Mouse (Mus musculus) forebrain, postnatal 0 days (tissue): Measurements from ENCODE around the gene Btg3. TPM values are rescaled to one million over a fixed set of nuclear protein-coding genes. Genes with fewer than 3 reads are reported as not detected.

Source experiments
- ATAC-seq: fragments of 200-750 bp; cut with Nextera tagmentation; 2 replicates; pipeline ENCODE4 v1.8.0; 2017; ENCODE audit warnings: mild to moderate bottlenecking, moderate library complexity
- DNase-seq: peaks from one replicate; pipeline ENCODE4 v3.0.0-alpha.2; 2015
- H3K27ac ChIP-seq: fragments of 300-500 bp; sonication (generic); 2 replicates; pipeline ENCODE4 v1.5.1; 2014; ENCODE audit warnings: low read depth, mild to moderate bottlenecking, antibody characterized with exemption, low read length, moderate library complexity, mixed read lengths
- H3K27me3 ChIP-seq: fragments of 300-500 bp; sonication (generic); 2 replicates; pipeline ENCODE4 v1.6.1; 2014; ENCODE audit warnings: mild to moderate bottlenecking, low read length, mixed read lengths; ENCODE audit not compliant: insufficient read depth
- H3K36me3 ChIP-seq: fragments of 300-500 bp; sonication (generic); 2 replicates; pipeline ENCODE4 v1.6.1; 2014; ENCODE audit warnings: mild to moderate bottlenecking, moderate library complexity; ENCODE audit not compliant: insufficient read depth
- H3K4me1 ChIP-seq: fragments of 300-500 bp; sonication (generic); 2 replicates; pipeline ENCODE4 v1.6.1; 2014; ENCODE audit warnings: antibody characterized with exemption; ENCODE audit not compliant: insufficient read depth
- H3K4me2 ChIP-seq: fragments of 300-500 bp; sonication (generic); 2 replicates; pipeline ENCODE4 v1.6.1; 2014; ENCODE audit warnings: low read depth, mild to moderate bottlenecking, moderate library complexity
- H3K4me3 ChIP-seq: fragments of 300-500 bp; sonication (generic); 2 replicates; pipeline ENCODE4 v1.5.1; 2014; ENCODE audit warnings: low read depth, low read length, mixed read lengths
- H3K9ac ChIP-seq: fragments of 300-500 bp; sonication (generic); 2 replicates; pipeline ENCODE4 v1.6.1; 2014; ENCODE audit warnings: mild to moderate bottlenecking
- H3K9me3 ChIP-seq: fragments of 300-500 bp; sonication (generic); 2 replicates; pipeline ENCODE4 v1.6.1; 2016; ENCODE audit warnings: low read length
- CTCF ChIP-seq: sonication (generic); IDR thresholded peaks from 2 replicates; pipeline ENCODE4 v1.5.1; 2016; ENCODE audit warnings: antibody characterized with exemption, control low read depth, low read depth
- WGBS: fragments of 180-500 bp; shearing (Covaris S2); extraction: QIAGEN DNeasy Blood & Tissue Kit; methylation state at CpG from one replicate; pipeline ENCODE4 v1.1.7; 2014; 5-methylcytosine and 5-hydroxymethylcytosine counted together
- polyA plus RNA-seq: library from polyadenylated mRNA; unstranded; fragments of >200 nt; fragmentation: Nextera tagmentation; extraction: Ambion mirVana; gene quantifications from 2 replicates; pipeline ENCODE4 v1.2.1, GENCODE M21; 2015
- total RNA-seq: library from RNA; depleted of rRNA; stranded (reverse); fragments of >200 nt; gene quantifications from 2 replicates; pipeline ENCODE4 v1.2.3, GENCODE M21; 2014; rRNA removed

Btg3 gene
- total RNA-seq (7.5 and 9.8 TPM in 2 replicates), polyA plus RNA-seq (19.7 and 20.2 TPM in 2 replicates)

DNA sequence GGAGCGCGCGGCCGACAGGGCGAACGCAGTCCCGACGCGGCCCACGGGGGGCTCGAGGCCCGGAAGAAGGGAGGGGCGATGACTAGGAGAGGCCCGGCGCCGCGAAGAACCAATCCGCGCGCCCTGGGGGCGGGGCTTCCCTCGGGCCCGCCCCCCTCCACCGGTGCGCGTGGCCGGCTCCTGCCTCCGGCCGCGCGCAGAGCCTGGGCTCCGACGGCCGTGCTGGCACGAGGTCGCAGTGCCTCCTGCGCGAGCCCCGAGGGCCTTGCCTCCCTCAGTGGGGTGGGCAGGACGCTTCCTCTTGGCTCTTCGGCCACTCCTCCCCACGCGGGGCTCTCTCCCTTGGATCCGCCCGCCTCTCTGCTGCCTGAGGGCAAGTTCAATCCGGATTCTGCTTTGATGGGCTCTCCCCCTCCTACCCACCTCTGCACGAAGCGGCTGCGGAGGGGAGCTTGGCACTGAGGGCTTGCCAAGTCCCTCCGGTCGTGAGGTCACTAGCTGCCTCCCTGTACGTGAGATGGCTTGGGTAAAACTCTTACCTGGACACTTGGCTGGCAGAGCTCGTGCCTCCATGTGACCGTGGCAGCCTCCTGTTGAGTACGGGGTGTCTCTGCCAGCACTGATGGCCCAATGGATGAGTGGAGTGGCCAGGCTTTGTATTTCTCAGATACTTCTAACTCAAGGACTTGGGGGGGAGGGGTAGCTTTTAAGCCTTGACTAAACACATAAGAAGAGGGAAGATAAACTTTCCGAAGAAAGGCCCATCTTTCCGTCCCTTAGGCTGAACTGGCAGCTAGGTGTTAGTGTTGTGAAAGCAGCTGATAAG is at the start of gene Btg3:
TSS of gene Btg3 (minus strand) at position 448 of the 826 bp plus-strand sequence.
- ATAC-seq (peak; percentile 98), DNase-seq (peak; percentile 95)
- WGBS = 3% methylated on average over 46 of the region's 57 CpGs
- Histone ChIP-seq H3K4me1 (no peaks in the 10 kb centered on the region), H3K36me3 (no peaks in the 10 kb centered on the region), H3K4me3 (peak within 1 kb of the TSS; percentile 87), H3K9me3 (no peaks in the 10 kb centered on the region), H3K27me3 (no peaks in the 10 kb centered on the region), H3K9ac (peak within 1 kb of the TSS; percentile 80), H3K4me2 (peak within 1 kb of the TSS; percentile 63), H3K27ac (peak within 1 kb of the TSS; percentile 45)
- TF ChIP-seq CTCF = no peak

DNA sequence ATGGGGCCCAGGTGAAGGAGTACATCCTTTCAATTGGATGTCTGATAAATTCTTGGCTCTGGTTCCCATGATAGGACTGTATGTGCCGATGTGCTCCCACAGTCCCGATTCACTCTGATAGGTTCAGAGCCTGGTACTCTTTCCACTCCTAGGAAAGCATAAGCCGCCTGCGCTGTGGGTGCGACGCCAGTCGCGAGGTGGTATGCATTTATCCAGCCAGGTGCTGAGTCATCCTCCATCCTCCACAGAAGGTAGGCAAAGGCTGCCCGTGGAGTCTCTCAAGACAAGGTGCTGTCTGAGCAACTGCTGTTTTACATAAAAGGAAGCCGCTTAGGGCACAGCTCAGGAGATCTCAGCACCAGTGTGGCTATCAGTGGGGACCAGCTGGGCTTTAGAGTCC is 40.7 kb upstream of the Btg3 start:
- ATAC-seq = no peak
- Histone ChIP-seq H3K4me1 (no peaks in the 10 kb centered on the region), H3K4me2 (no peak overlapping the region), H3K27ac (no peak overlapping the region), H3K9me3 (no peaks in the 10 kb centered on the region), H3K36me3 (no peaks in the 10 kb centered on the region), H3K4me3 (no peak overlapping the region), H3K27me3 (no peaks in the 10 kb centered on the region), H3K9ac (no peak overlapping the region)
- 79% methylated on average over 10 of the region's 10 CpGs for WGBS
- TF ChIP-seq CTCF = no peak
- no peak for DNase-seq

DNA sequence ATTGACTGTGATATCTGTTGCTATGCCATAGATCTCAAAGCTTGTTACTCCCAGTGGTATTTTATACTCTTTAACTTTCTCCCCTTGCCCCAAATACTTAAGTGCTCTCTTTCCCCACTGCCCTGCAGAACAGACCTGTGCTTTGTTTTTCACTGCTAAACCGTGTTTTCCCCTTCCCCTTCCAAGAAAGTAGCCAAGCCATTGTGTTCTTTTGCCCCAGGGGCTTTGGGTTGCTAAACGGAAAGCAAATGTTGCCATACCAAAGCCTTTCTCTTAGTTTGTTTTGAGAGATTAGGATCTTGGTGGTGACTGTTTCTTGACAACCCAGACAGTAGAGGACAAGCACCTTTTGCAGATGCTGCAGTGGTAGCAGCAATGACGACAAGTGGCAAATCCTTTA is 39.5 kb upstream of the Btg3 start:
- Histone ChIP-seq H3K27ac (no peak overlapping the region), H3K4me1 (no peaks in the 10 kb centered on the region), H3K9ac (no peak overlapping the region), H3K27me3 (no peaks in the 10 kb centered on the region), H3K9me3 (no peaks in the 10 kb centered on the region), H3K36me3 (no peaks in the 10 kb centered on the region), H3K4me3 (no peak overlapping the region), H3K4me2 (no peak overlapping the region)
- DNase-seq = no peak
- no peak for ATAC-seq
- TF ChIP-seq CTCF = no peak
- 5% methylated on average over 3 of the region's 3 CpGs for WGBS

DNA sequence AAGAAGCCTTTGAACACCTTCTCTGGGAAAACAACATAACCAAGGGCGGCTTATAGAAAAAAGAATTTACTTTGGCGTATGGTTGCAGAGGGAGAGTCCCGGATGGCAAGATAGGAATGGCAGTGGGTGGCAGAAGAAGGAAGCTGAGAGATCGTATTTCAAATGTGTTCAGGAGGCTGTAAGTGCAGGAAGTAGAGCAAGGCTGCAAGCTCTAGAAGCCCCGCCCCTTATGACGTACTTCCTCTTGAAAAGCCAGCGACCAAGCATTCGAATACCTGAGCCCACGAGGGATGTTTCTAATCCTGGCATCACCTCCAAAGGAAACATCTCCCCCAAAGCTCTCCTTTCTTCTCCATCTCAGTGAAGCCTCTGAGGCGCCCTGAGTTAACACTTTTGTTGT is 33.0 kb upstream of the Btg3 start:
- TF ChIP-seq CTCF = no peak
- no peaks in the 10 kb centered on the region for H3K4me1 ChIP-seq
- ATAC-seq (no peak), DNase-seq (no peak)
- H3K27me3 ChIP-seq = no peaks in the 10 kb centered on the region
- WGBS = 90% methylated on average over 10 of the region's 10 CpGs
- H3K9me3 ChIP-seq = no peaks in the 10 kb centered on the region
- H3K27ac ChIP-seq = no peak overlapping the region
- H3K9ac ChIP-seq = no peak overlapping the region
- H3K4me3 ChIP-seq = no peak overlapping the region
- no peak overlapping the region for H3K4me2 ChIP-seq
- H3K36me3 ChIP-seq = no peaks in the 10 kb centered on the region

DNA sequence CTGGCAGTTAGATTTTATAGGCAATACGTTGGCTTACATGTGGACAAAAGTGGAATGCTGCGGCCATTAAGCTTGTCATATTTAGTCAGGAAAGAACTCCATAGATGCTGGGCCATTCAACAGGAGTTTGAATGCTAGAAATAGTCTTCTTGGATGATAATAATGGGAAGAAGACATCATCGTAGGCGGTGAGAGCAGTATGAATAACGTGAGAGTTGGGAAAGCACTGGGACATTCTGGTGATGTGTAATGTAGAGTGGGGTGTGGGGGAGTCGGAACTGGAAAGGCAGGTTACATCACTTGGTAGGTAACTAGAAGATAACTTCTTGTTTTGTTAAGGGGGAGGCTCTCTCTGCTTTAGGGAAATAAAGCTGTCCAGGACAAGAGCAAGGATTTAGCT is 30.9 kb upstream of the Btg3 start:
- no peak overlapping the region for H3K9ac ChIP-seq
- no peaks in the 10 kb centered on the region for H3K36me3 ChIP-seq
- H3K27me3 ChIP-seq = no peaks in the 10 kb centered on the region
- ATAC-seq (no peak), DNase-seq (no peak)
- H3K9me3 ChIP-seq = no peaks in the 10 kb centered on the region
- H3K4me3 ChIP-seq = no peak overlapping the region
- 94% methylated on average over 6 of the region's 6 CpGs for WGBS
- H3K4me1 ChIP-seq = no peaks in the 10 kb centered on the region
- no peak for TF ChIP-seq CTCF
- H3K4me2 ChIP-seq = no peak overlapping the region
- no peak overlapping the region for H3K27ac ChIP-seq

DNA sequence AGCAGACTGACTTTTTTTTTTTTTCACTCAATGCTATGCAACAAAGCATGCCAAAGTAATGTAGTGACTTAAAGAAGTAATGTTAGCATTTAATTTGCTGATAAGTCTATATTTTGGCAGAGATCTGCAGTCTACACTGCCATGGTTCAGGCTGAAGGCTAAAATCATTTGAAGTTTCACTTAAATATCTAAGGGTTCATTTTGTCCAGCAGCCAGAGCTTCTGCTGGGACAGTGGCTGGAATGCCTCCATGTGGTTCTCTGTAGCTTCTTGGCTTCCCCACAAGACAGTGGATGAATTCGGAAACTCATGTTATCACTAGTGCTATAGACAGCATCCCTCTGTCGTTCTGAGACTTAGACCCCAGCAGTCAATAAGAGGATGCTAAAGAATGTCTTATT is 29.7 kb upstream of the Btg3 start:
- no peak for ATAC-seq

DNA sequence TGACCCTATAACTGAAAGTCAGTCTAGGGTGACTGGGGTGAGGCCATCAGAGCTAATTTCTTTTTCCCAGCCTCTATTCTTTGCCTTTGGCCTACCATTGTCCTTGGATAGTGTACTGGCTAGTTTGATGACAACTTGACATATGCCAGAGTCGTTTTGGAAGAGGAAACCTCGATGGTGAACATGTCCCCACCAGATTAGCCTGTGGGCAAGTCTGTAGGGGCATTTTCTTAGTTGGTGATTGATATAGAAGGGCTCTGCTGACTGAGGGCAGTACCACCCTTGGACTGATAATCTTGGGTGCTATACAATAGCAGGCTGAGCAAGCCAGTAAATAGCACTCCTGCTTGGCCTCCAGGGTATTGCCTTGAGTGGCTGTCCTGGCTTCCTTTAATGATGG is 25.3 kb upstream of the Btg3 start:
- DNase-seq (no peak), ATAC-seq (no peak)
- Histone ChIP-seq H3K27ac (no peak overlapping the region), H3K4me3 (no peak overlapping the region), H3K9me3 (no peaks in the 10 kb centered on the region), H3K9ac (no peak overlapping the region), H3K4me2 (no peak overlapping the region), H3K4me1 (no peaks in the 10 kb centered on the region), H3K27me3 (no peaks in the 10 kb centered on the region), H3K36me3 (no peaks in the 10 kb centered on the region)
- WGBS = 62% methylated on average over 2 of the region's 2 CpGs
- TF ChIP-seq CTCF = no peak

More for the DNA sequence above, 29.7 kb upstream of the Btg3 start:
- H3K27me3 ChIP-seq = no peaks in the 10 kb centered on the region
- 61% methylated on average over 2 of the region's 2 CpGs for WGBS
- no peaks in the 10 kb centered on the region for H3K36me3 ChIP-seq
- no peak overlapping the region for H3K27ac ChIP-seq
- H3K4me1 ChIP-seq = no peaks in the 10 kb centered on the region
- no peaks in the 10 kb centered on the region for H3K9me3 ChIP-seq
- H3K9ac ChIP-seq = no peak overlapping the region
- no peak overlapping the region for H3K4me2 ChIP-seq
- TF ChIP-seq CTCF = no peak
- DNase-seq = peak; percentile 18
- no peak overlapping the region for H3K4me3 ChIP-seq
